Mouse (Mus musculus) liver, embryonic 14.5 days (tissue): ENCODE data around the gene Prcd. TPM values are rescaled to one million over a fixed set of nuclear protein-coding genes. Genes with fewer than 3 reads are reported as not detected.

Experiments used
- ATAC-seq: fragments of 200-750 bp; cut with Nextera tagmentation; 2 replicates; pipeline ENCODE4 v1.8.0; 2017; ENCODE audit warnings: moderate number of reproducible peaks, mild to moderate bottlenecking, moderate library complexity; ENCODE audit not compliant: insufficient read depth
- DNase-seq, 3 experiments: peaks; one replicate each; pipeline ENCODE4 v3.0.0-alpha.2; 2012 to 2013; ENCODE audit warnings: low read depth in 3 of 3, low spot score in 3 of 3
- H3K27ac ChIP-seq: fragments of 300-500 bp; sonication (generic); 2 replicates; pipeline ENCODE4 v1.5.1; 2014; ENCODE audit warnings: moderate library complexity, mild to moderate bottlenecking, control low read depth, inconsistent platforms
- H3K27me3 ChIP-seq: fragments of 300-500 bp; sonication (generic); 2 replicates; pipeline ENCODE4 v1.6.1; 2014; ENCODE audit warnings: mild to moderate bottlenecking, low read length, moderate library complexity; ENCODE audit not compliant: control insufficient read depth, insufficient read depth
- H3K36me3 ChIP-seq: fragments of 300-500 bp; sonication (generic); replicated peaks from 2 replicates; pipeline ENCODE4 v1.6.1; 2014; ENCODE audit warnings: low read depth; ENCODE audit not compliant: control insufficient read depth, insufficient read depth
- H3K4me1 ChIP-seq, 2 experiments: fragments of 200-500 bp in 1 of 2; fragments of 300-500 bp in 1 of 2; sonication (generic) in 1 of 2; replicated peaks; 2 replicates each; pipeline ENCODE4 v1.6.1; 2012 to 2014; ENCODE audit warnings: antibody characterized with exemption in 1 of 2, inconsistent platforms in 1 of 2, low read length in 1 of 2; ENCODE audit not compliant: control insufficient read depth in 2 of 2, insufficient read depth in 2 of 2
- H3K4me2 ChIP-seq: fragments of 300-500 bp; sonication (generic); 2 replicates; pipeline ENCODE4 v1.6.1; 2014; ENCODE audit warnings: low read depth, mild to moderate bottlenecking, control low read depth, moderate library complexity
- H3K4me3 ChIP-seq, 2 experiments: fragments of 200-500 bp in 1 of 2; fragments of 300-500 bp in 1 of 2; sonication (generic) in 1 of 2; 2 replicates each; pipeline ENCODE4 v1.5.1; 2012 to 2014; ENCODE audit warnings: low read depth in 2 of 2, low read length in 2 of 2, mild to moderate bottlenecking in 2 of 2, control low read depth in 1 of 2, inconsistent platforms in 1 of 2, moderate library complexity in 1 of 2; ENCODE audit not compliant: insufficient read depth in 1 of 2
- H3K9ac ChIP-seq: fragments of 300-500 bp; sonication (generic); replicated peaks from 2 replicates; pipeline ENCODE4 v1.6.1; 2014; ENCODE audit warnings: mild to moderate bottlenecking, control low read depth, moderate library complexity
- H3K9me3 ChIP-seq: fragments of 300-500 bp; sonication (generic); 2 replicates; pipeline ENCODE4 v1.6.1; 2016; ENCODE audit warnings: low read length, mixed read lengths; ENCODE audit not compliant: control insufficient read depth
- CTCF ChIP-seq: IDR thresholded peaks from 2 replicates; pipeline ENCODE4 v1.5.1; 2016; ENCODE audit warnings: antibody characterized with exemption, low read depth, control low read depth
- EP300 ChIP-seq: IDR thresholded peaks from 2 replicates; pipeline ENCODE4 v1.6.1; 2016; ENCODE audit warnings: antibody characterized with exemption, low read depth
- WGBS: fragments of 180-500 bp; shearing (Covaris S2); extraction: QIAGEN DNeasy Blood & Tissue Kit; methylation state at CpG from one replicate; pipeline ENCODE4 v1.1.7; 2014; ENCODE audit not compliant: insufficient replicate concordance; 5-methylcytosine and 5-hydroxymethylcytosine counted together
- polyA plus RNA-seq, 2 experiments: library from polyadenylated mRNA; depleted of rRNA in 1 of 2; stranded (reverse) in 1 of 2; unstranded in 1 of 2; fragments of >200 nt; fragmentation: Nextera tagmentation in 1 of 2; extraction: Ambion mirVana in 1 of 2; gene quantifications; 2 replicates each; pipeline versions ENCODE4 v1.2.1 to v1.2.3; 2012 to 2014

Prcd gene
- polyA plus RNA-seq, 2 experiments, result 0.11 to 0.19 TPM

- H3K27me3 ChIP-seq, result no peaks in the 10 kb centered on the region
- TF ChIP-seq EP300 (no peak), CTCF (no peak)
- no peak overlapping the region for H3K9ac ChIP-seq
- H3K9me3 ChIP-seq, result no peaks in the 10 kb centered on the region
- peaks cover 3 to 10% of the 10 kb centered on the region in 2 experiments for H3K4me1 ChIP-seq
- H3K4me2 ChIP-seq, result no peak overlapping the region
- ATAC-seq, result no peak
- peaks cover 46% of the 10 kb centered on the region for H3K36me3 ChIP-seq
- no peak overlapping the region for H3K4me3 ChIP-seq
- 70% methylated on average over 8 of the region's 8 CpGs for WGBS
- no peak overlapping the region for H3K27ac ChIP-seq
- no peak for DNase-seq
These were observed 24.5 kb downstream of the Prcd start for GRCm38 (mm10) chr11:116677711-116678441.

- Histone ChIP-seq H3K4me2 (no peak overlapping the region), H3K4me3 (no peak overlapping the region), H3K27ac (no peak overlapping the region), H3K36me3 (peaks cover 33% of the 10 kb centered on the region), H3K4me1 (peaks cover 0 to 4% of the 10 kb centered on the region in 2 experiments; a peak in 2 of 4 replicates), H3K27me3 (no peaks in the 10 kb centered on the region), H3K9ac (no peak overlapping the region), H3K9me3 (no peaks in the 10 kb centered on the region)
- no peak for TF ChIP-seq EP300
- no peak for TF ChIP-seq CTCF
- no peak for DNase-seq
- no peak for ATAC-seq
- WGBS, result 86% methylated on average over 6 of the region's 6 CpGs
These were observed 25.8 kb downstream of the Prcd start for GRCm38 (mm10) chr11:116679148-116679547.

- no peak for ATAC-seq
- WGBS, result 59% methylated on average over 24 of the region's 24 CpGs
- Histone ChIP-seq H3K27me3 (no peaks in the 10 kb centered on the region), H3K4me3 (no peak overlapping the region), H3K4me2 (no peak overlapping the region), H3K36me3 (peaks cover 20% of the 10 kb centered on the region), H3K9ac (no peak overlapping the region), H3K27ac (no peak overlapping the region), H3K4me1 (peaks cover 0 to 2% of the 10 kb centered on the region in 2 experiments; a peak in 1 of 4 replicates), H3K9me3 (no peaks in the 10 kb centered on the region)
- no peak for TF ChIP-seq EP300
- no peak for TF ChIP-seq CTCF
- DNase-seq, result no peak
These were observed 27.2 kb downstream of the Prcd start for GRCm38 (mm10) chr11:116680321-116681091.

GRCm38 (mm10) chr11:116681147-116681546, 27.8 kb downstream of the Prcd start:
- peaks cover 14% of the 10 kb centered on the region for H3K36me3 ChIP-seq

More at GRCm38 (mm10) chr11:116681147-116681546, 27.8 kb downstream of the Prcd start:
- Histone ChIP-seq H3K4me2 (no peak overlapping the region), H3K4me1 (peaks cover 0 to 2% of the 10 kb centered on the region in 2 experiments; a peak in 1 of 4 replicates), H3K9ac (no peak overlapping the region), H3K27me3 (no peaks in the 10 kb centered on the region), H3K27ac (no peak overlapping the region), H3K9me3 (no peaks in the 10 kb centered on the region), H3K4me3 (no peak overlapping the region)
- 60% methylated on average over 4 of the region's 4 CpGs for WGBS
- TF ChIP-seq EP300, result no peak
- TF ChIP-seq CTCF, result no peak
- DNase-seq (no peak), ATAC-seq (no peak)
